Mouse (Mus musculus) cerebellum, postnatal 36 days (tissue): ENCODE measurements around the gene Gm42417.

Experiments
- DNase-seq, 2 experiments: peaks; one replicate each; pipeline ENCODE4 v3.0.0; 2021 to 2022; ENCODE audit warnings: mixed read lengths in 2 of 2

Gm42417 gene

GRCm38 (mm10) chr1:36539186-36539585 is at the start of gene Gm42417:
Gm42417 (minus strand) TSS chr1:36539429.
- no peak for DNase-seq

DNA sequence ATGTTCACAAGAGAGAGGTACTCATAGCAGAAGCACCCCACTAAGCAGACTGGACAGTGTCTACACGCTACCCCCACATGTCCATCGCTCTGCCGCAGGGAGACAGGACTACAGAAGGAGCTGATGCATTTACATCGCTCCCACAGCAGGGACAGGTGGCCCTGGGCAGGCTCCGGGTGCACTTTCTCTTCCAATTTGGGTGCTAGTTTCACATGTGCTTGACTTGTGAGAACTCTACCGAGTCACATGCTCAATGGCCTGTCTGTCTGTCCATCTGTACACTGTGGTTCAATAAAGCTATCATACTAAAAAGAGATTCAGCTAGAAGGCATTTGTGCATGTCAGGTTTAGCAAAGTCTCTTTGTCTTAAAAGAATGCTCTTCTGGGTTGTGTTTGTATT is 48.6 kb upstream of the Gm42417 start:
- DNase-seq: no peak

GRCm38 (mm10) chr1:36586288-36586687 is 47.1 kb upstream of the Gm42417 start:
- no peak for DNase-seq

DNA sequence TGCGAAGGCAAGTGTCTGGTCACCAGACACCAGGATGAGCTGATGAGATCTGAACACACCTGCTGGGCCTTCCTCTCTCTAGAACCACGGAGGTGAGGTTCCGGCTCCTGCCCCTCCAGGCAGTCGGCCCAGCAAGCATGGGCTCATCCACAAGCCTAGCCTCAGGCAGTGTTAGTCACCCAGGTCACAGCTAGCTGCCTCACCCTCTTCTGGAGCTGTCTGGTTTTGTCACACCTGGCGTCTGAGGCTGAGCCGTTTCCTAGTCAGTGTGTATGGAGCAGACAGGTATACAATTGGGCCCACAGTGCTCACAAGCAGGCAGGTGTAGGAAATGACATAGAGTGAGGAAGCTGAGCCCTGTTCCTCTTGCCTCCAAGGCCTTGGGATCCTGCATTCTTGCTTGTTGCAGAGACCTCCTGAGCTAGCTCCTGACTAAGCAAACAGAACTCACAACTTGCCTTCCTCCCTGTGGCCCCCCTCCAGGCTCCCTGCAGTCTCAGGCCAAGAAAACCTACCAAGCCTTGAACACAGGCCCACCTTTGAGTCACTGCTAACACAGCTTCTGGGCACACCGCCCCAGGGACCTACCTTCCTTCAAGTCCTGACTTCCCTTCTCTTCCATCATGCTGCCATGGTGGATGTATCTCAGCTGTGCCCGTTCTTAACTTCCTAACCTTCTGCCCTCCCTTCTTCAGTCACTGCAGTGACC is 44.3 kb upstream of the Gm42417 start:
- no peak for DNase-seq

- no peak for DNase-seq
Measured at GRCm38 (mm10) chr1:36582211-36582610, 43.0 kb upstream of the Gm42417 start.

- DNase-seq: no peak
Measured at GRCm38 (mm10) chr1:36581260-36581659, 42.0 kb upstream of the Gm42417 start.

DNA sequence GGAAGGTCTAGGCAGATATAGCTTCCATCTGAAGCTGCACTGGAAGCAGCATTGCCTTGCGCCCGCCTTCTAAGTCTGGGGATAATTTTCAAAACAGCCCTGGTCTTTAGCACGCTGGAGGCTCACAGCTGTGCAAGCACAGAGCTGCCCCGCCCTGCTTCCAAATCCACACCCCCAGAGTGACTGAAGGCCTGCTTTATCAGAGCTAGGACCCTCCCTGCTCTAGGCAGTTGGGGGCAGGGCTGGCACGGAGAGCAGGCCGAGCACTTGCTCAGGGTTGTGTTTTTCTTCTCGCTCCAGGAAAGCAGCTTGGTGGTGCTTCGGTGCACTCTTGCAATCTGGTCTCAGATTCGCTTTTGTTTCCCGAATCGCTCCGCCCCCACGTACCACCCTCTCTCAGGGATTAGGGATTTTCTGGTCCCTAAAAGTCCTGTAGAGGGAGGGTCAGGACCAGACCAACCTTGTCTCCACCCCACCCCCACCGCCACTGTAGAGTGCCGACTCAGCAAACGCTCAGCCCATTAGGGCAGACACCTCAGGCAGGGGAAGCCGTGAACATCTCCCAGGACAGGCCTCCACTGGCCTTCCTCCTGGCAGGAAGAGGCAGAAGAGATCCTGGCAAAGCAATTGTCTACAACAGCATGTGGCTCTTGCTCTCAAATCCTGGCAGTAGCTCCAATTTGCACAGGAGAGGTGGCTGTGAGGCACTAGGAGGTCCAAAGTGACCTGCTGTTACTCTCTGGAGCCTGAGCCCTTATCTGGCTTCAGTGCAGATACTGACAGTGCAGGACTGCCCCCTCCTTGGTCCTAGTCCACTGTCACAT is 41.4 kb upstream of the Gm42417 start:
- peak; percentile 47 to 53 for DNase-seq

GRCm38 (mm10) chr1:36579974-36580383 is 40.8 kb upstream of the Gm42417 start:
- no peak for DNase-seq

- DNase-seq: no peak
Measured at GRCm38 (mm10) chr1:36576991-36577675, 37.9 kb upstream of the Gm42417 start.

GRCm38 (mm10) chr1:36575347-36575746 is 36.1 kb upstream of the Gm42417 start:
- DNase-seq: no peak

DNA sequence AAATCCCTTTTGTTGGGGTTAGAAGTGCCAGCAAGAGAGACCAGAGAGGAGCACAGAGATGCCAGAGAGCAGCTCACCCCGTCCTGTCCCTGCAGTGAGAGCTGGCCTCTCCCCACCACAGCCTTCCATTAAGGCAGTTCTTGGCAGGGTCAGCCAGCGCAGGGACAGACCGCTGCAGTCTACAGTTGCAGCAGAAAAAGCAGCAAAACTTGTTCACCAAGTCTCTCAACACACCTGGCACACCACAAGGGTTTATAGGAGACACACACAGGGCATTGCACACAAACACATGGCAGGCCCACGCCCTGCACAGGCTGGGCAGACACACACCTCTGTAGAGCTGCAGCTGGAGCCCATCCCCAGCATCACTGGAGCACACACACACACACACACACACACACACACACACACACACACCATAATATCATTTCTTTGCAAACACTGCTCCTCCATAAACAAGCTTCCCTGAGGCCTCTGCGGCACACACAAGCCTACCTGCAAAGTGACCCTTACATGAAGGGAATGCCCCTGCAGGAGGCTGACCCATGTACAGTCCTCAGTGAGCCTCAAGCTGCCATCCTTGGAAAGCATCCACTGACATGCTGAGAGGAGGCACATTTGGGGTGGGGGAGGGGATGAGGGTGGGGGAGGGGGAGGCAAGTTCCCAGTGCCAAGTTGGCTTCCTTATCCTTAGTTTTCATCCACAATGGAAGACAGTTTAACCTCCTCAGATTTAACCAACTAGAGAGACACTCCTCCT is 35.1 kb upstream of the Gm42417 start:
- DNase-seq: no peak

DNA sequence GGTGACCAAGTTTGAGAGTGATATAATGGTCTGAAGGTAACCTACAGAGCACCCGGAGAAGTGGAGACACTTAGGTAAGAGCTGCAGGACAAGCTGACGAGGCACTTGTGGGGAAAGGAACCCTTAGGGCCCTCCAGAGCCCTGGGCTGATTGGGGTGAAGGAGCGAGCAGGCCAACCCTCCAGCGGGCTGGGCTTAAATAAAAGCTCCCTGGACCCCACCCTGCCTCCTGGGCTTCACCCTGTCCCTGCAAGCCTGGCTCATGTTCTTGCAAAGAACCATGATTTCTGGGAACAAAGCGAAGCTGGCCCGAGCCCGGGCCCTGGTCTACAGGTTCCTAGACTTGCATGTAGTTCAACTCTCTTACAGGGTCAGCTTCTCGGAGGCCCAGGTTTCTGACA is 34.3 kb upstream of the Gm42417 start:
- no peak for DNase-seq

DNA sequence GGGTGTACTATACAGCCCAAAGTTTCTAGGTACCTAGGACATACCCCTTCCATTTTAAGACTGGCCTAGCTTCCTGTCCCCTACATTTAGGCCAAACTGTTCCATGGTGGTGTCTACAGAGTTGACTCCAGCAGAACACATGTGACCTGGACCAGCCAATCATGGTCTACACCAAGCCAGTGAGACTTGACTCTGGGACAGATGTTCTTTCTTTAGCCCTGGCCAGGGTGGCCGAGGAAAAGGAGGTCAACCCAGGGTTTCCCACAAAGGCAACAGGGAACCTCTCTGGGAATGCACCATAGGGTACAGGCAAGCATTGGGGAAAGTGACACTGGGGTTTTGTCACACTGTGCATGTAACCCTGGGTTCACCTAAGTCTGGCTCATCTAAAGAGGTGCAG is 33.5 kb upstream of the Gm42417 start:
- DNase-seq: no peak

DNA sequence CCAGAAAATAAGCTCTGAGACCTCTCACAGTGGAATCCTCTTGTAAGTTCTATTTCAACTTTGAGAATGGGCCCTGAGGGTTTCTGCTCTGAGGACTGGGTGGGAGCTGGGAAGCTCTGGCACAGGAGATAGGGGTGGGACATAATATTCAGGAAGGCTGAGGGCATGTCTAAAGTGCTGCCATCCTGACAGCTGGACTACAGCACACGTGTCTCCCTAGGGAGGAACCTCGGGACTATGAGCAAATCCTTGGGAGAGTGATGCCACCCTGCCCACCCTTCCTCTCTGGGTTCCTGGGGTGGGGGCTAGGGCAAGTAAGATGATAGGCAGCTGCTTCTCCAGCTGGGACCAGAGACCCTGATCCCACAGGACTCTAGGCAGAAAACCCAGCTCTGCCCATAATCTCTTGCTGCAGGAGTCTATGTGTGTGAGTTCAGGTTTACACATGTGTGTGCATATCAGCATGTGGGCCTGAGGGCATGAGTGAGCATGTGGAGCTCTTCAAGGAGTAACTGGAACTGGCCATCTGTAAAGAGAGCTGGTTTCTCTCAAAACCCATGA is 33.0 kb upstream of the Gm42417 start:
- no peak for DNase-seq

DNA sequence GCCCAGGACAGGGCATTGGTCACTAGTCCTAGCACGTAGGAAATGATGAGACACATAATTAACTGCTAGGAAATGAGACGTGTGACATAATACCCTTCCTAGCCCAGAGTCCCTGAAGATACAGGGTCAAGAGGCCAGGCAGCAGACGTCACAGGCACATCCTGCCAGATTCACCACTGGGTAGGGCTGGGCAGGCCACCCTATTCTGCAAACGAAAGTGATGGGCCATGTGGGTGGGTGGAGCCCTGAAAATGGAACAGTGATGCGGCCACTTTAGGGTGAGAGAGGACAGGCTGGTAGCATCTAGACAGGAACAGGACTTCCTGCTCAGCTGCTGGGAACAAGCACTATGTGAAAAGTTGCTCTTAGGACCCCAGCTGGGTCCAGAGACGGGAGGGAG is 32.4 kb upstream of the Gm42417 start:
- no peak for DNase-seq

- DNase-seq: no peak
Measured at GRCm38 (mm10) chr1:36570320-36570719, 31.1 kb upstream of the Gm42417 start.

- DNase-seq: no peak
Measured at GRCm38 (mm10) chr1:36569694-36570276, 30.6 kb upstream of the Gm42417 start.

DNA sequence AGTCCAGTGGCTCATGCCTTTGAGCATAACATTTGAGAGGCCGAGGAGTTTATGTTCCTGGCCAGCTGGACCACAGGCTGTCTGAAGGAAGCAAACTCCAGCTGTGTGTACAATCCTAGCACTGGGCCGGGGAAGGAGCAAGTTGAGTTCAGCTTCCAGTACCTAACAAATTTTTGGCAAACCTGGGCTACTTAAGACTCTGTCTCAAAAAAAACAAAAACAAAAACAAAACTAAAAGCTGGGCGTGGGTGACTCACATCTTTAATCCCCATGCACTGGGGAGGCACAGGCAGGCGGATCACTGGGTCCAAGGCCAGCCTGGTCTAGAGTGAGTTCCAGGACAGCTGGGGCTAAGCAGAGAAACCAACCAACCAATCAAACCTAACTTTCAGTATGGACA is 29.5 kb upstream of the Gm42417 start:
- no peak for DNase-seq

DNA sequence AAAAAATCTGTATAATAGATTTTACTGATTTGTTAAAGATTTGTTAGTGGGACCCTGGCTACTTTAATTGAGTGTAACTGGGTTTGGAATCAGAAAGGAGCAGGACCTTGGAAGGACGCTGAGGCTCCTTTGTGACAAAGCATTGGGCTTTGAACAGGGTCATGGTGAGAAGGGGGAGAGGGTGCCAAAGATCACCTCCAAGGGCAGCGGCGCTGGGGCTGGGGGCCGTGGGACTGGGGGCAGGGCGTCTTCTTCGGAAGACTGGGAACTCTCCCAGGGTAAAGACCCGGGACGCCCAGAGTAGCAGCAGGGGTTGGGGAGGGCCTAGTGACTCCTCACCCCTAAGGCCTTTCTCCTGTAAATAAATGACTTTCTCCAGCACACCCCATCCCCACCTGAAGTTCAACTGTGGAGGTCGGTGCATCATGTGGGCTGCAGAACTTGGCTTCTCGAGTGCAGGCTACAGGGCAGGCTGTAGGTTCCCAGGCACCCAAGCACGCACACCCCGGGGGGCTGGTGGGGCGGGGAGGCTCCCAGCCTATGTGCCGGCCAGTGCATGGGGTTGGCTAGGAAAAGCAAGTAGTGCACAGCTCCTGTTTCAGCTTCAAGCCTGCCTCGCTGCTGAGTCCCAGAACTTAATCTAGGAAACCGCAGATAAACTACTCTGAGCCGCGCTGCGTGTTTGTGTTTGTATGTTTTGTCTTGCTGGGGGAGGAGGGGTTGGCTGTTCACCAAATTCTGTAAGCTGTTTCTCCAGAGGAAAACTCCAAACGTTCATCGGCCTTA is 28.8 kb upstream of the Gm42417 start:
- DNase-seq: no peak

DNA sequence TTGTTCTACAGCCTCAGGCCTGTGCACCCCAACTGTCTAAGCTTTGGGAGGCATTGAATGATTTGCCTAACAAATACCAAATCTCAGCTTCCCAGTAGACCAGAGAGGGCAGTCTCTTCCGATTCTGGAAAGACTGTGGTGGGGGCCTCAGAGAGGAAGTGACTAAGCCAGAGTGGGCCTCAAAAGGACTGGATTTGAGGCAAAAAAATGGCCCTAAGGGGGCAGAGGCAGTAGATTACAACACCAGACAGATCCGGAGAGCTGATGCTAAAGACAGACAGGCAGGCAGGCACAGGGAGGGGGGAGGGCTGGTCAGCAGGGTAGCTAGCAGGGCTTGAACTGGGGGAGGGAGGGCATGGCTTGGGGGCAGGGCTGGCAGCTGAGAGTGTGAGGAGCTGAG is 27.2 kb upstream of the Gm42417 start:
- no peak for DNase-seq

- DNase-seq: no peak
Measured at GRCm38 (mm10) chr1:36564101-36564500, 24.9 kb upstream of the Gm42417 start.
